Mouse (Mus musculus) forebrain, embryonic 10.5 days (tissue): ENCODE measurements around the gene Syngr3. TPM values are rescaled to one million over a fixed set of nuclear protein-coding genes. Genes with fewer than 3 reads are reported as not detected.

Experiments
- DNase-seq: peaks from one replicate; pipeline ENCODE4 v3.0.0-alpha.2; 2017; ENCODE audit warnings: low spot score; ENCODE audit errors: extremely low spot score
- H3K27ac ChIP-seq: fragments of 300-500 bp; sonication (generic); 2 replicates; pipeline ENCODE4 v1.5.1; 2016; ENCODE audit warnings: mild to moderate bottlenecking
- H3K27me3 ChIP-seq: fragments of 300-500 bp; sonication (generic); 2 replicates; pipeline ENCODE4 v1.6.1; 2016; ENCODE audit warnings: mild to moderate bottlenecking; ENCODE audit not compliant: poor library complexity, severe bottlenecking
- H3K36me3 ChIP-seq: fragments of 300-500 bp; sonication (generic); replicated peaks from 2 replicates; pipeline ENCODE4 v1.6.1; 2016; ENCODE audit warnings: mild to moderate bottlenecking, moderate library complexity
- H3K4me1 ChIP-seq: fragments of 300-500 bp; sonication (generic); 2 replicates; pipeline ENCODE4 v1.6.1; 2016
- H3K4me3 ChIP-seq: fragments of 300-500 bp; sonication (generic); 2 replicates; pipeline ENCODE4 v1.5.1; 2016; ENCODE audit warnings: mild to moderate bottlenecking, moderate library complexity
- H3K9me3 ChIP-seq: fragments of 300-500 bp; sonication (generic); 2 replicates; pipeline ENCODE4 v1.6.1; 2016; ENCODE audit warnings: mild to moderate bottlenecking, moderate library complexity
- WGBS: fragments of 180-500 bp; shearing (Covaris S2); methylation state at CpG from one replicate; pipeline ENCODE4 v1.1.7; 2016; 5-methylcytosine and 5-hydroxymethylcytosine counted together
- polyA plus RNA-seq: library from polyadenylated mRNA; unstranded; fragments of >200 nt; fragmentation: Nextera tagmentation; extraction: Ambion mirVana; gene quantifications from 2 replicates; pipeline ENCODE4 v1.2.1, GENCODE M21; 2016

Gene Syngr3
- polyA plus RNA-seq = 9.7 and 11.0 TPM in 2 replicates

DNA sequence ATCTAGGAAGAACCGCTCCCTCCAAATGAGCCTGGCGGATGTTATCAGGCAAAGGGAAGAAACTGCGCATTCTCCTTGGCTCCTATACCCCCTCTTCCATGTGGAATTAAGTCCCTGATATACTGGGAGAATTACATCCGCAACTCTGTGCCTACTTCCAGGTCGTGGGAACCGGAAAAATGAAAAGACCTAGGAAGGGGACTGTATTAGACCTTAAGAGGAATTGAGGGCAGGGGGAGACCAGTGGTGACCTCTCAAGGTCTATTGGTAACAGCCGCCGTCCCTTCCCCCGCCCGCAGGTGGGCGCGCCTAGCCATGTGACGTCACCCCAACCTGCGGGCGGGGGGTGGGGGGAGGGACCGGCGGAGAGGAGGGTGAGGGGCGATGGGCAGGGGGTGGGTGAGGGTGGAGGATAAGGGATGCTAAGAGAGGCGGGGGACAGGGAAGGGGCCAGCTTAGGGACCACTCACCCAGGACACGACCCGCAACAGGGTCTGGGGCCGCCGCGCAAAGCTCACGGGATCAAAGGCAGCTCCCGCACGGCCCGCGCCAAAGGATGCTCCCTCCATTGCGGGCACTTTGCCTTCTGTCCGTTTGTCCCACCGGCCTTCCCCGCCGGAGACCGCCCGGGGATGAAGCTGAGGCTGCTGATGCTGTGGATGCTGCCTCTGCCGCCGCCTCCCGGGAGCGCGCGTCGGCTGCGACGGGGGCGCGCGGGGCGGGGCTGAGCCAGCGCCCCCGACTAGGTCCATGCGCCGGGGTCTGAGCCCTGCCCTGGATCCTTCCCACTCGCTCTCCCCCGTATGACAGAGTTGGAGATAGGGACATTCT is at the start of gene Syngr3:
Syngr3 (minus strand) TSS at position 705 of the 831 bp plus-strand sequence.
- peaks cover 23% of the 10 kb centered on the region for H3K36me3 ChIP-seq
- H3K4me3 ChIP-seq = peak within 1 kb of the TSS; percentile 74
- peaks cover 68% of the 10 kb centered on the region for H3K27me3 ChIP-seq
- under 1% methylated on average over 53 of the region's 55 CpGs for WGBS
- peak within 1 kb of the TSS; percentile 82 for H3K27ac ChIP-seq
- DNase-seq = peak; percentile 43
- peaks cover 36% of the 10 kb centered on the region for H3K4me1 ChIP-seq
- H3K9me3 ChIP-seq = no peaks in the 10 kb centered on the region

DNA sequence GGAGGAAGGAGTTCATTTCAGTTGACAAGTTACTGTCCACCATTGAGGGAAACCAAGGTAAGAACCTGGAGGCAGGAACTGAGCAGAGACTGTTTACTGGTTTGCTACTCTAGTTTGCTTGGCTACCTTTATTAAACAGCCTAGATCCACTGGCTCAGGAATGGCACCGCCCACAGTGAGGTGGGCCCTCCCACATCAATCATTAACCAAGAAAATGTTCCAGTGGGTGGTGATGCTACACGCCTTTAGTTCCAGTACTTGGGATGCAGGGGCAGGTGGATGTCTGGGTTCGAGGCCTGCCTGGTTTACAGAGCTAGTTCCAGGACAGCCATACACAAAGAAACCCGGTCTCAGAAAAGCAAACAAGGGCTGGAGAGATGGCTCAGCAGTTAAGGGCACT is 48.5 kb upstream of the Syngr3 start:
- H3K36me3 ChIP-seq = 0 out of 2 replicates have a peak, but pooled peaks cover 5% of the 10 kb centered on the region
- H3K27me3 ChIP-seq = peaks cover 4% of the 10 kb centered on the region; the same call in 1 of the 2 replicates
- peaks cover 26% of the 10 kb centered on the region for H3K4me1 ChIP-seq
- H3K9me3 ChIP-seq = no peaks in the 10 kb centered on the region
- WGBS = 87% methylated on average over 4 of the region's 4 CpGs
- DNase-seq = no peak
- H3K27ac ChIP-seq = no peak overlapping the region
- no peak overlapping the region for H3K4me3 ChIP-seq

DNA sequence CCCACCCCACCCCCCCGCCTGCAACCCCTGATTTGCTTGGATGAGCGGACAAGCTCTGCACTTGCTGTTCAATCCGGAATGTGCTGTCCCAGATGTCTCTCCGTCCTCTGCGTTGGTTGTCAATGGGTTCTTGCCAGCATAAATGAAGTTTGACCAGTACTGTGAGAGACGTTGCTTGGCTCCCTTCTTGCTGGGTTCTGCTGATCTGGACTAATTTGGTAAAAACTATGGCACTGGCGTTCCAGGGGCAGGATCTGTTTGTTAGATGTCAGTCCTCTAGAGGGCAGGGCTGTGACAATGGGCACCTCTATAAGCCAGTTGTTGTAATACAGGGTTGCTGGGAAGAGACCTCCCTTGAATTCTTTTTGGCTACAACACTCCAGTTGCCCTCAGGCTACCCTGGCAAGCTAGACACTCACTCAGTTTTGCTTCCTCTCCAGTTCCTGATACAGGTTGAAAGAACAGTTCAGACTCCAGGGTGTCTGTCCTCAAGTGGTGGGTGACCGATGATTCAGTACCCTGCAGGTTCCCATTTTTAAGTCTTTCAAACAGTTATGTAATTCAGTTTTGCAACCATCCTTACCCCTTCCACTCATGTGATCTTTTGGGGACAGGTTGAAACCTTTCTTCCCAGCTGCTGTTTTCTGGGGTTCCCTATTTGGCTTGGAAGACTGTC is 47.5 kb upstream of the Syngr3 start:
- no peak for DNase-seq
- 0 out of 2 replicates have a peak, but pooled peaks cover 5% of the 10 kb centered on the region for H3K36me3 ChIP-seq
- peak overlapping the region; percentile 75 for H3K4me3 ChIP-seq
- H3K9me3 ChIP-seq = no peaks in the 10 kb centered on the region
- H3K27ac ChIP-seq = peak overlapping the region; percentile 83; the same call in 1 of the 2 replicates
- peaks cover 26% of the 10 kb centered on the region for H3K4me1 ChIP-seq
- peaks cover 10% of the 10 kb centered on the region; the same call in 1 of the 2 replicates for H3K27me3 ChIP-seq
- WGBS = 26% methylated on average over 8 of the region's 8 CpGs

DNA sequence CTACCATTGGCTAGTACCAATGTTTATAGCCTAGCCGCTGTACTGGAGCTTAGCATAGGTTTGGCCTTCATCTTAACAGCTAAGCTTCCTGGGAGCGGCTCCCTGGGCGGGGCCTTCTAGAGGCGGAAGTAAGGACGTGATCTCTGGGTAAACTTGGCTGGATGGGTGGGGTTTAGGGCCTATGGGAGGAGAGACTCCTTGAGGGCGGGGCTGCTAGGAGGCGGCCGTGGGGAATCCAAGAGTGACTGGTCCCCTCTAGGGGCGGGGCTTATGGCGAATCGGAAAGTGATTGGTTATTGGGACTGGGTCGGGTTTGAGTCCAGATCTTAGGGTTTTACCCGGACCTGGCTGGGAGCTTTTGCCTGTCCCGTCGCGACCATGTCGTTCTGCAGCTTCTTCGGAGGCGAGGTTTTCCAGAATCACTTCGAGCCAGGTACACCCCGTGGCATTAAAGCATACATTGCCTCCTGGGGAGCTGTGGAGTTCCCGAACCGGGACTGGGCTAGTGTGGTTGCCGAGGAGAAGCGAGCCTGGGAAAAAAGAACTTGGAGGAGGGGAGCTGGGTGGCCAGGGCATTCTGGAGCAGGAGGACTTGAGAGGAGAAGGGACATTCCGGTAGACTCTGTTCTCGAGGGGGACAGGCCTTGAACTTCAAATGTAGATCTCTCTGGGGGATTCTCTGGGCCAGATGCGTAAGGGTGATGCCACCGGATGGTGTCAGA is 46.7 kb upstream of the Syngr3 start, which contains the start of gene Msrb1:
Msrb1 (plus strand) TSS at position 313 of the 722 bp plus-strand sequence.
- H3K36me3 ChIP-seq = no peaks in the 10 kb centered on the region
- H3K4me3 ChIP-seq = peak within 1 kb of the TSS; percentile 75
- peak; percentile 95 for DNase-seq
- peaks cover 26% of the 10 kb centered on the region for H3K4me1 ChIP-seq
- H3K9me3 ChIP-seq = no peaks in the 10 kb centered on the region
- 2% methylated on average over 29 of the region's 29 CpGs for WGBS
- peaks cover 15% of the 10 kb centered on the region; the same call in 1 of the 2 replicates for H3K27me3 ChIP-seq
- H3K27ac ChIP-seq = peak within 1 kb of the TSS; percentile 83

DNA sequence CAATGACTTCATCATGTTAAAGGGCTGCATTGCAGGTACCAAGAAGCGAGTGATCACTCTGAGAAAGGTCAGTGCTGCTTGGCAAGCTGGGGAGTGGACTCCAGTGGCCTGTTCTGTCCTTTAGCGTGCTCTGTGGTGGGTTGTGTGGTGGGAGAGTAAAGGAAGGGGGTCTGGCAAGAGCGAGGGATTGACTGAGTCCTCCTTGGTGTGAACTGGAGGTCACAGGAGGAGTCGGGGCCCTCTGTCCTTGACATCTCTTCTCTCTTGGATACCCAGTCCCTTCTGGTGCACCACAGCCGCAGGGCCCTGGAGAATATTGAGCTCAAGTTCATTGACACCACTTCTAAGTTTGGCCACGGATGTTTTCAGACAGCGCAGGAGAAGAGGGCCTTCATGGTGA is 45.7 kb upstream of the Syngr3 start:
- peak overlapping the region; percentile 75; the same call in 1 of the 2 replicates for H3K4me3 ChIP-seq
- peak overlapping the region; percentile 83 for H3K27ac ChIP-seq
- 88% methylated on average over 7 of the region's 7 CpGs for WGBS
- H3K27me3 ChIP-seq = peaks cover 15% of the 10 kb centered on the region; the same call in 1 of the 2 replicates
- peaks cover 26% of the 10 kb centered on the region for H3K4me1 ChIP-seq
- H3K9me3 ChIP-seq = no peaks in the 10 kb centered on the region
- DNase-seq = no peak
- no peaks in the 10 kb centered on the region for H3K36me3 ChIP-seq

DNA sequence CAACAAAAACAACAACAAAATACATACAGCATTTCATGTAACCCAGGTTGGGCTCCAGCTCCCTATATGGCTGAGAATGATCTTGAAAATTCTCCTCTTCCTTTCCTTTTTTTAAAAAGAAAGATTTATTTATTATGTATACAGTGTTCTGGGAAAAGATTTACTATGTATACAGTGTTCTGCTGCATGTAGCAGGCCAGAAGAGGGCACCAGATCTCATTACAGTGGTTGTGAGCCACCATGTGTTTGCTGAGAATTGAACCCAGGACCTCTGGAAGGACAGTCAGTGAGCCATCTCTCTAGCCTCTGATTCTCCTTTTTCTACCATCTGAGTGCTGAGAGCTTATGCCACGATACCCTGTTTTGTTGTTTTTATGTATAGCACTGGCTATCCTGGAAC is 44.8 kb upstream of the Syngr3 start:
- WGBS = 78% methylated on average over 1 of the region's 1 CpGs
- Histone ChIP-seq H3K9me3 (no peaks in the 10 kb centered on the region), H3K36me3 (no peaks in the 10 kb centered on the region), H3K27ac (no peak overlapping the region), H3K4me3 (no peak overlapping the region), H3K27me3 (peaks cover 15% of the 10 kb centered on the region; the same call in 1 of the 2 replicates), H3K4me1 (peaks cover 26% of the 10 kb centered on the region)
- no peak for DNase-seq

DNA sequence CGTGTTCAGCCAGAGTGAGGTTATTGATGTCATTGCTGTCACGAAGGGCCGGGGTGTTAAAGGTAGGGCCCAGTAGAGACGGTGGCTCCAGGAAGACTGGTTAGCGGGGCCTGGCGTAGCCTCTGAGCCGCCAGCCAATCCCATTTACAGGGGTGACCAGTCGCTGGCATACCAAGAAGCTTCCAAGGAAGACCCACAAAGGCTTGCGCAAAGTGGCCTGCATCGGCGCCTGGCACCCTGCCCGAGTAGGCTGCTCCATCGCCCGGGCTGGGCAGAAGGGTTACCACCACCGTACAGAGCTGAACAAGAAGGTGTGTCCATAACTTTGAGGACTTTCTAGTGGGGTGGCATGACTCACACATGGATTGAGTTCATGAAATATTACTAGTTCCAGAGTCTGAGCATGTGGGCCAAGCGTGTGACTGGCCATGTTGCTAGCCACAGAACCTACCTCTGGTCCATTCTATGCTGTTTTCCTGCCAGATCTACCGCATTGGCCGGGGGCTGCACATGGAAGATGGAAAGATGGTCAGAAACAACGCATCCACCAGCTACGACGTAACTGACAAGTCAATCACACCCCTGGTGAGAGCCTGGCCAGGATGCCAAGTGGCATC is 43.8 kb upstream of the Syngr3 start:
- H3K9me3 ChIP-seq = no peaks in the 10 kb centered on the region
- peaks cover 15% of the 10 kb centered on the region; the same call in 1 of the 2 replicates for H3K27me3 ChIP-seq
- DNase-seq = no peak
- no peak overlapping the region for H3K27ac ChIP-seq
- peaks cover 26% of the 10 kb centered on the region for H3K4me1 ChIP-seq
- 90% methylated on average over 21 of the region's 21 CpGs for WGBS
- H3K36me3 ChIP-seq = no peaks in the 10 kb centered on the region
- no peak overlapping the region for H3K4me3 ChIP-seq

DNA sequence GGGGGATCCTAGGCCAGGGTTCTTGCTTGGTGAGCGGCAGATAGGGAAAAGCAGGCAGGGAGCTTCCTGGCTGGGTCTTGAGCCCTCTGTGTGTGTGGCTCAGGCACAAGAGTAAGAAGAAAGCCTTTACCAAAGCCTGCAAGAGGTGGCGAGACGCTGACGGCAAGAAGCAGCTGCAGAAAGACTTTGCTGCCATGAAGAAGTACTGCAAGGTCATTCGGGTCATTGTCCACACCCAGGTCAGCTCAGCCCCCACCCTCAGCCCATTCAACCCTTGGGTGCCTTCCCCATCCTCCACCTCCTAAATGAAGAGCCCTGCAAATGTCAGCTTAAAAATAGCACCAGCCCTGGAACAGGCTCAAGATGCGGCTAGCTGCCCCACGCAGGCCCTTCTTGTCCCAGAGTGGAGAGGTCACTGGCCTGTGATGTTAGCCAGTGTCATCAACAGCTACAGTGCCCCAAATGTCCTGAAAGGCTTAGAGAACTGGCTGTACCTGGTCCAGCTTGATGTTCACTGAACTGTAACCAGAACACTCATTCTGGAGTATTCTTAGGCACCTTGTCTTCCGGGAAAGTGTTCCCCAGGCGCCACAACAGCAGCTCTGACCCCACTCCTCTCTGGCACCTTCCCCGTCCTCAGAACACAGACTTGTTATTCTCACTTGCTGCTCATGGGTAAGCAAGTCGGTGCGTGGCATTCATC is 42.6 kb upstream of the Syngr3 start:
- Histone ChIP-seq H3K9me3 (no peaks in the 10 kb centered on the region), H3K4me3 (no peak overlapping the region), H3K27ac (no peak overlapping the region), H3K27me3 (peaks cover 21% of the 10 kb centered on the region), H3K36me3 (no peaks in the 10 kb centered on the region), H3K4me1 (peaks cover 19% of the 10 kb centered on the region)
- no peak for DNase-seq
- 82% methylated on average over 12 of the region's 12 CpGs for WGBS

DNA sequence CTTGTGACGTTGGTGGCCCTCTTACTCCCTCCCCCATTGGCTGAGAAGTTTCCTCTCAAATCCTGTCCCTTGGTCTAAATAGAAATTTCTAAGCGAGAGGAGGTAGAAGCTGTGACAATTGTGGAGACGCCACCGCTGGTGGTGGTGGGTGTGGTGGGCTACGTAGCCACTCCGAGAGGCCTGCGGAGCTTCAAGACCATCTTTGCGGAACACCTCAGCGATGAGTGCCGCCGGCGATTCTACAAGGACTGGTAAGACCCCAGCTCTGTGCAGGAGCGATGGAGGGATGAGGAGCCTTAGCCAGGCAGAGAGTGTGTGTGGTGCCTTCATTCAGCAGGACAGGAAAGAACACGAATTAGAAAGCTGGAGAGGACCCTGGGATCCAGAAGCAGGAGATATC is 41.0 kb upstream of the Syngr3 start:
- Histone ChIP-seq H3K9me3 (no peaks in the 10 kb centered on the region), H3K4me1 (peaks cover 6% of the 10 kb centered on the region), H3K27ac (no peak overlapping the region), H3K36me3 (no peaks in the 10 kb centered on the region), H3K27me3 (peaks cover 21% of the 10 kb centered on the region), H3K4me3 (no peak overlapping the region)
- WGBS = 83% methylated on average over 14 of the region's 14 CpGs
- DNase-seq = no peak

DNA sequence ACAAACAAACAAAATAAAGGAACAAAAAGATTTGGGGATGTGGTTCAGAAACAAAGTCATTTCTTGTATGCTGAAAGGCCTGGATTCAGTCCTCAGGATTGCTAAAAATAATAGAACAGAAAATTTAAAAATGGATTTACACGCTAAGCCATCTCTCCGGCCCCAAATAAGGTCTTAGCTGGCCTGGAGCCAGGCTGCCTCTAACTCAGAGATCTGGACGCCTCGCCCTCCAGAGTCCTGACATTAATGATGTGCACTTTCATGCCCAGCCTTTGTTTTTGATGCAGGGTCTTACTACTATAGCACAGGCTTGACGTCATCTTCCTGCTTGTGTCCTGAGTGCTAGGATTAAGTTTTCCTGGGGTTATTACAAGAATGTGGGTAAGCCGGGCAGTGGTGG is 39.3 kb upstream of the Syngr3 start:
- no peak for DNase-seq
- WGBS = 88% methylated on average over 6 of the region's 6 CpGs
- H3K4me1 ChIP-seq = peaks cover 4% of the 10 kb centered on the region; the same call in 1 of the 2 replicates
- no peak overlapping the region for H3K4me3 ChIP-seq
- no peaks in the 10 kb centered on the region for H3K9me3 ChIP-seq
- no peaks in the 10 kb centered on the region for H3K36me3 ChIP-seq
- no peak overlapping the region for H3K27ac ChIP-seq
- peaks cover 21% of the 10 kb centered on the region for H3K27me3 ChIP-seq

DNA sequence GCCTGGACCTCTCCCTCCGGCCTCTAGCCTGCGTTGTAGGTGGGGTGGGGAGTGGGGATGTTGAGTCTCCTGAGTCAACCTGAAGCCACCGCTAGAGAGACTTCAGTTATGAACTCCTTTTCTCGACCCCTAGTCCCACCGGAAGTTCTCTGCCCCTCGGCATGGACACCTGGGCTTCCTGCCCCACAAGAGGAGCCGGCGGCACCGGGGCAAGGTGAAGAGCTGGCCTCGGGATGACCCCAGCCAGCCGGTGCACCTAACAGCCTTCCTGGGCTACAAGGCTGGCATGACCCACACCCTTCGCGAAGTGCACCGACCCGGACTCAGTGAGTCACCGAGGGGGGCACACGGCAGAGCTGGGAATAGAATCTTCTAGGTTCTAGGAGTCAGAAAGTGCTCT is 38.4 kb upstream of the Syngr3 start:
- no peak overlapping the region for H3K4me3 ChIP-seq
- H3K27me3 ChIP-seq = peaks cover 16% of the 10 kb centered on the region
- H3K27ac ChIP-seq = no peak overlapping the region
- peaks cover 10% of the 10 kb centered on the region for H3K4me1 ChIP-seq
- no peaks in the 10 kb centered on the region for H3K9me3 ChIP-seq
- no peaks in the 10 kb centered on the region for H3K36me3 ChIP-seq
- DNase-seq = no peak
- 82% methylated on average over 17 of the region's 17 CpGs for WGBS
